Mouse (Mus musculus) G1E (cell line): ENCODE data around the gene Gm21985.

Source experiments
- CTCF ChIP-seq: IDR thresholded peaks from 2 replicates; pipeline ENCODE4 v1.5.1; 2012; ENCODE audit warnings: low read depth, low read length, inconsistent platforms, mixed read lengths
- TAL1 ChIP-seq: conservative IDR thresholded peaks from 2 replicates; pipeline ENCODE4 v1.6.1; 2012; ENCODE audit warnings: low read depth, low read length, inconsistent platforms, mixed read lengths

GRCm38 (mm10) chr2:112239212-112239934 lies 26.7 kb upstream of the Gm21985 start, which contains the start of gene Lpcat4:
- TF ChIP-seq CTCF (peak; percentile 79; the same call in 1 of the 2 replicates), TAL1 (no peak)
